Mouse (Mus musculus) stomach, postnatal 0 days (tissue): ENCODE data around the gene Crygc. TPM values are rescaled to one million over a fixed set of nuclear protein-coding genes. Genes with fewer than 3 reads are reported as not detected.

Experiments used
- ATAC-seq: fragments of 200-750 bp; cut with Nextera tagmentation; 2 replicates; pipeline ENCODE4 v1.8.0; 2017; ENCODE audit not compliant: low FRiP score, low TSS enrichment
- DNase-seq: peaks from one replicate; pipeline ENCODE4 v3.0.0-alpha.2; 2016; ENCODE audit warnings: low spot score
- H3K27ac ChIP-seq: fragments of 300-500 bp; sonication (generic); replicated peaks from 2 replicates; pipeline ENCODE4 v1.5.1; 2014; ENCODE audit warnings: mild to moderate bottlenecking, control low read depth
- H3K27me3 ChIP-seq: fragments of 300-500 bp; sonication (generic); 2 replicates; pipeline ENCODE4 v1.6.1; 2014; ENCODE audit warnings: low read length; ENCODE audit not compliant: control insufficient read depth, insufficient read depth
- H3K36me3 ChIP-seq: fragments of 300-500 bp; sonication (generic); 2 replicates; pipeline ENCODE4 v1.6.1; 2014; ENCODE audit warnings: low read length, mixed read lengths; ENCODE audit not compliant: control insufficient read depth, insufficient read depth
- H3K4me1 ChIP-seq: fragments of 300-500 bp; sonication (generic); replicated peaks from 2 replicates; pipeline ENCODE4 v1.6.1; 2014; ENCODE audit warnings: antibody characterized with exemption; ENCODE audit not compliant: control insufficient read depth, insufficient read depth
- H3K4me2 ChIP-seq: fragments of 300-500 bp; sonication (generic); replicated peaks from 2 replicates; pipeline ENCODE4 v1.6.1; 2014; ENCODE audit warnings: low read depth, mild to moderate bottlenecking, control low read depth, moderate library complexity
- H3K4me3 ChIP-seq: fragments of 300-500 bp; sonication (generic); 2 replicates; pipeline ENCODE4 v1.5.1; 2014; ENCODE audit warnings: low read depth, low read length, control low read depth
- H3K9ac ChIP-seq: fragments of 300-500 bp; sonication (generic); 2 replicates; pipeline ENCODE4 v1.6.1; 2014; ENCODE audit warnings: mild to moderate bottlenecking, low read length, control low read depth, mixed read lengths
- H3K9me3 ChIP-seq: fragments of 300-500 bp; sonication (generic); 2 replicates; pipeline ENCODE4 v1.6.1; 2016; ENCODE audit warnings: low read length; ENCODE audit not compliant: control insufficient read depth
- CTCF ChIP-seq: IDR thresholded peaks from 2 replicates; pipeline ENCODE4 v1.5.1; 2016; ENCODE audit warnings: antibody characterized with exemption, low read depth, mild to moderate bottlenecking, moderate library complexity
- EP300 ChIP-seq: optimal IDR thresholded peaks from 2 replicates; pipeline ENCODE3; 2016; ENCODE audit warnings: antibody characterized with exemption
- WGBS: fragments of 180-500 bp; shearing (Covaris S2); extraction: QIAGEN DNeasy Blood & Tissue Kit; methylation state at CpG from one replicate; pipeline ENCODE4 v1.1.7; 2014; 5-methylcytosine and 5-hydroxymethylcytosine counted together
- polyA plus RNA-seq: library from polyadenylated mRNA; unstranded; fragments of >200 nt; fragmentation: Nextera tagmentation; extraction: Ambion mirVana; gene quantifications from 2 replicates; pipeline ENCODE4 v1.2.1, GENCODE M21; 2015

Gene Crygc
- polyA plus RNA-seq, 1 experiment from 2014 or later, result not detected

- Histone ChIP-seq H3K4me1 (no peaks in the 10 kb centered on the region), H3K9ac (no peak overlapping the region), H3K27ac (no peak overlapping the region), H3K4me2 (no peak overlapping the region), H3K27me3 (no peaks in the 10 kb centered on the region), H3K9me3 (no peaks in the 10 kb centered on the region), H3K4me3 (no peak overlapping the region), H3K36me3 (no peaks in the 10 kb centered on the region)
- TF ChIP-seq CTCF (no peak), EP300 (no peak)
- WGBS, result 48% methylated on average over 12 of the region's 12 CpGs
- no peak for ATAC-seq
- no peak for DNase-seq
Observed at GRCm38 (mm10) chr1:65048781-65049180, 24.7 kb downstream of the Crygc start.

DNA sequence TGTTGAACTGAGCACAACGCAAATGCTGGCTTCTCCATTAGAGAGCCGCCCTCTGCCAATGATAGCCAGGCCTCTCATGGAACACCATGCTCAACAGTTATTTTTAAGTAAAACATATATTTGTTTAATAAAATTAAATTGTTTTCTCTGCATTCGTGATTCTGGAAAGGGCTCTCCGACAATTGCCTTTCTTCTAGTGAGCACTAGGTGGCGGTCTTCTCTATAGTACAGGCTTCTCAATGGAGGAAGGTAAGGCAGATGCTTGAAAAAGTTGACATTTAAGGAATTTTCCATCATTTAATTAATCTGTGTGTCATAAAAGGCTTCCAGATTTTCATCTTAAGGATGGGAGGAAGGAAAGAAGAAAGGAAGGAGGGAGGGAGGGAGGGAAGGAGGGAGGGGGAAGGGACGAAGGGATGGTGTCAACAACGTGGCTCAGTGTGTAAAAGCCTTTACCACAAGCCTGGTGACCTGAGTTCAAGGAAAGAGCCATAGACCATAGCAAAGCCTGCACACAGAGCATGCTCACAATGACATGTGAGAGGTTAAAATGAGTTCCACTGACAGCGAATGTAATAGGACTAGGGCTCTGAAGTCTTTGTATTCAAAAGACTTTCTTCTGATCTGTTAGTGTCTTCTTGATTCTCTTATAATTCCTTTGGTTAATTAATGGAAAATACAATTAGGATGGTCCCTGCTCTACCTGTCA is 26.9 kb downstream of the Crygc start:
- no peak for DNase-seq
- WGBS, result 32% methylated on average over 8 of the region's 8 CpGs
- H3K4me3 ChIP-seq, result no peak overlapping the region
- H3K36me3 ChIP-seq, result no peaks in the 10 kb centered on the region
- no peak overlapping the region for H3K4me2 ChIP-seq
- TF ChIP-seq EP300 (no peak), CTCF (peak; percentile 82)
- no peaks in the 10 kb centered on the region for H3K4me1 ChIP-seq
- no peak overlapping the region for H3K9ac ChIP-seq
- no peak overlapping the region for H3K27ac ChIP-seq
- no peak for ATAC-seq
- no peaks in the 10 kb centered on the region for H3K27me3 ChIP-seq
- H3K9me3 ChIP-seq, result no peaks in the 10 kb centered on the region

- H3K9me3 ChIP-seq, result no peaks in the 10 kb centered on the region
- H3K27me3 ChIP-seq, result no peaks in the 10 kb centered on the region
- H3K4me3 ChIP-seq, result no peak overlapping the region
- H3K9ac ChIP-seq, result no peak overlapping the region
- TF ChIP-seq EP300 (no peak), CTCF (no peak)
- DNase-seq (no peak), ATAC-seq (no peak)
- no peak overlapping the region for H3K4me2 ChIP-seq
- H3K4me1 ChIP-seq, result no peaks in the 10 kb centered on the region
- WGBS, result 74% methylated on average over 2 of the region's 2 CpGs
- no peaks in the 10 kb centered on the region for H3K36me3 ChIP-seq
- no peak overlapping the region for H3K27ac ChIP-seq
Observed at GRCm38 (mm10) chr1:65043433-65043832, 30.1 kb downstream of the Crygc start.

GRCm38 (mm10) chr1:65041837-65042236 is 31.7 kb downstream of the Crygc start:
- H3K9me3 ChIP-seq, result no peaks in the 10 kb centered on the region
- no peak overlapping the region for H3K4me2 ChIP-seq
- H3K4me3 ChIP-seq, result no peak overlapping the region
- TF ChIP-seq EP300 (no peak), CTCF (no peak)
- no peaks in the 10 kb centered on the region for H3K27me3 ChIP-seq
- WGBS, result 82% methylated on average over 3 of the region's 3 CpGs
- H3K4me1 ChIP-seq, result no peaks in the 10 kb centered on the region
- no peaks in the 10 kb centered on the region for H3K36me3 ChIP-seq
- ATAC-seq (no peak), DNase-seq (no peak)
- no peak overlapping the region for H3K27ac ChIP-seq
- H3K9ac ChIP-seq, result no peak overlapping the region

- WGBS, result 65% methylated on average over 6 of the region's 6 CpGs
- no peak for DNase-seq
- no peaks in the 10 kb centered on the region for H3K36me3 ChIP-seq
Observed at GRCm38 (mm10) chr1:65040806-65041205, 32.7 kb downstream of the Crygc start.

GRCm38 (mm10) chr1:65039679-65040078 is 33.8 kb downstream of the Crygc start:
- Histone ChIP-seq H3K36me3 (no peaks in the 10 kb centered on the region), H3K9ac (no peak overlapping the region), H3K27ac (no peak overlapping the region), H3K4me3 (no peak overlapping the region), H3K4me1 (no peaks in the 10 kb centered on the region), H3K9me3 (no peaks in the 10 kb centered on the region), H3K27me3 (no peaks in the 10 kb centered on the region), H3K4me2 (no peak overlapping the region)
- ATAC-seq (no peak), DNase-seq (no peak)
- WGBS, result 78% methylated on average over 3 of the region's 3 CpGs
- TF ChIP-seq CTCF, result no peak
- no peak for TF ChIP-seq EP300

More at GRCm38 (mm10) chr1:65040806-65041205, 32.7 kb downstream of the Crygc start:
- H3K27me3 ChIP-seq, result no peaks in the 10 kb centered on the region
- no peak overlapping the region for H3K4me3 ChIP-seq
- H3K4me2 ChIP-seq, result no peak overlapping the region
- no peaks in the 10 kb centered on the region for H3K4me1 ChIP-seq
- ATAC-seq, result no peak
- no peak overlapping the region for H3K27ac ChIP-seq
- no peak overlapping the region for H3K9ac ChIP-seq
- TF ChIP-seq CTCF, result no peak
- TF ChIP-seq EP300, result no peak
- H3K9me3 ChIP-seq, result no peaks in the 10 kb centered on the region
